Mouse (Mus musculus) embryonic facial prominence, embryonic 14.5 days (tissue): ENCODE data around the gene Gmds. TPM values are rescaled to one million over a fixed set of nuclear protein-coding genes. Genes with fewer than 3 reads are reported as not detected.

Source experiments
- ATAC-seq: fragments of 200-750 bp; cut with Nextera tagmentation; 2 replicates; pipeline ENCODE4 v1.8.0; 2017; ENCODE audit warnings: low read depth, moderate number of reproducible peaks, moderate TSS enrichment
- DNase-seq: peaks from one replicate; pipeline ENCODE4 v3.0.0-alpha.2; 2015; ENCODE audit warnings: low spot score
- H3K27ac ChIP-seq: fragments of 300-500 bp; sonication (generic); replicated peaks from 2 replicates; pipeline ENCODE4 v1.5.1; 2014; ENCODE audit warnings: low read depth, mild to moderate bottlenecking, low read length, moderate library complexity
- H3K27me3 ChIP-seq: fragments of 300-500 bp; sonication (generic); replicated peaks from 2 replicates; pipeline ENCODE4 v1.6.1; 2014; ENCODE audit warnings: low read length; ENCODE audit not compliant: control insufficient read depth, insufficient read depth
- H3K36me3 ChIP-seq: fragments of 300-500 bp; sonication (generic); 2 replicates; pipeline ENCODE4 v1.6.1; 2014; ENCODE audit warnings: low read length, mixed read lengths; ENCODE audit not compliant: control insufficient read depth, insufficient read depth
- H3K4me1 ChIP-seq: fragments of 300-500 bp; sonication (generic); 2 replicates; pipeline ENCODE4 v1.6.1; 2014; ENCODE audit warnings: antibody characterized with exemption, low read length; ENCODE audit not compliant: control insufficient read depth, insufficient read depth
- H3K4me2 ChIP-seq: fragments of 300-500 bp; sonication (generic); 2 replicates; pipeline ENCODE4 v1.6.1; 2014; ENCODE audit warnings: low read depth, mild to moderate bottlenecking, low read length, moderate library complexity, mixed read lengths
- H3K4me3 ChIP-seq: fragments of 300-500 bp; sonication (generic); 2 replicates; pipeline ENCODE4 v1.5.1; 2014; ENCODE audit warnings: low read depth, mild to moderate bottlenecking, low read length
- H3K9ac ChIP-seq: fragments of 300-500 bp; sonication (generic); 2 replicates; pipeline ENCODE4 v1.6.1; 2014; ENCODE audit warnings: low read depth, mild to moderate bottlenecking, low read length, moderate library complexity, mixed read lengths
- H3K9me3 ChIP-seq: fragments of 300-500 bp; sonication (generic); 2 replicates; pipeline ENCODE4 v1.6.1; 2016; ENCODE audit warnings: low read length; ENCODE audit not compliant: control insufficient read depth
- WGBS: fragments of 180-500 bp; shearing (Covaris S2); extraction: QIAGEN DNeasy Blood & Tissue Kit; methylation state at CpG from one replicate; pipeline ENCODE4 v1.1.7; 2014; 5-methylcytosine and 5-hydroxymethylcytosine counted together
- polyA plus RNA-seq: library from polyadenylated mRNA; unstranded; fragments of >200 nt; fragmentation: Nextera tagmentation; extraction: Ambion mirVana; gene quantifications from 2 replicates; pipeline ENCODE4 v1.2.1, GENCODE M21; 2014

Gene Gmds
- polyA plus RNA-seq, 1 experiment from 2014 or later, result 39.4 TPM

- Histone ChIP-seq H3K4me2 (no peak overlapping the region), H3K4me1 (peaks cover 6% of the 10 kb centered on the region; the same call in 1 of the 2 replicates), H3K36me3 (no peaks in the 10 kb centered on the region), H3K9me3 (no peaks in the 10 kb centered on the region), H3K4me3 (no peak overlapping the region), H3K27me3 (no peaks in the 10 kb centered on the region), H3K27ac (no peak overlapping the region; the same call in 1 of the 2 replicates), H3K9ac (no peak overlapping the region)
- WGBS, result 44% methylated on average over 3 of the region's 3 CpGs
- no peak for DNase-seq
- no peak for ATAC-seq
Observed at GRCm38 (mm10) chr13:31974751-31975479, 363.6 kb downstream of the Gmds start.

DNA sequence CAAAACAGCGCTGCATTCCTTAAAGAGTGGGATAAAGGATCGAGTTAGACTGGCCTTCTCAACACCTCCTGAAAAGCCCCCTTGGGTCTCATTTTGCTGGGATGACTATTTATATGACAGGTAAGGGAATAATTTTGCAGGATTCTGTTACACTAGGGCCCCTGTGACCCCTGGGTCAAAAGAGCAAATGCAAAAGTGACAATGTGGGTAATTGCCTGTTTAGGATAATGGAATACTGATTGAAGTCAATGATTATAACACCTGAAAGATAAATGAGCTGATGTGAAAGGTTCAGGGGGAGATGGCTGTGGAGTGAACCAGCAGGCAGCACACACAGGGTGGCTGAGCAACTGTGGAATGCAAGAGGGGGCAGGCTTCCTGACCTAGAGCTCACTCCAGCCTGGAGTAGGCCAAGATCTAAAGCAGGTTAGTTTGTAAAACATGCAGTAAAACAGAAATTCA, 367.5 kb downstream of the Gmds start:
- Histone ChIP-seq H3K4me2 (no peak overlapping the region), H3K36me3 (no peaks in the 10 kb centered on the region), H3K27ac (no peak overlapping the region), H3K9me3 (no peaks in the 10 kb centered on the region), H3K27me3 (no peaks in the 10 kb centered on the region), H3K9ac (no peak overlapping the region), H3K4me1 (peaks cover 10% of the 10 kb centered on the region), H3K4me3 (no peak overlapping the region)
- WGBS, result 33% methylated on average over 2 of the region's 2 CpGs
- DNase-seq (no peak), ATAC-seq (no peak)

- H3K27ac ChIP-seq, result no peak overlapping the region
- H3K9ac ChIP-seq, result no peak overlapping the region
- H3K36me3 ChIP-seq, result no peaks in the 10 kb centered on the region
- no peak overlapping the region for H3K4me3 ChIP-seq
- ATAC-seq (no peak), DNase-seq (no peak)
- no peak overlapping the region for H3K4me2 ChIP-seq
- peaks cover 10% of the 10 kb centered on the region for H3K4me1 ChIP-seq
- WGBS, result 80% methylated on average over 2 of the region's 2 CpGs
- H3K9me3 ChIP-seq, result no peaks in the 10 kb centered on the region
- no peaks in the 10 kb centered on the region for H3K27me3 ChIP-seq
Observed at GRCm38 (mm10) chr13:31968272-31968671, 370.3 kb downstream of the Gmds start.

GRCm38 (mm10) chr13:31966931-31967532, 371.5 kb downstream of the Gmds start:
- no peak overlapping the region for H3K4me3 ChIP-seq
- peak overlapping the region; percentile 48; the same call in 1 of the 2 replicates for H3K27ac ChIP-seq
- DNase-seq, result peak; percentile 42
- no peak overlapping the region for H3K9ac ChIP-seq
- no peaks in the 10 kb centered on the region for H3K9me3 ChIP-seq
- no peaks in the 10 kb centered on the region for H3K27me3 ChIP-seq
- H3K36me3 ChIP-seq, result no peaks in the 10 kb centered on the region
- WGBS, result 28% methylated on average over 3 of the region's 3 CpGs
- H3K4me2 ChIP-seq, result no peak overlapping the region
- 0 out of 2 replicates have a peak, but pooled peaks have one; percentile 53 for ATAC-seq
- H3K4me1 ChIP-seq, result peaks cover 10% of the 10 kb centered on the region

- no peaks in the 10 kb centered on the region for H3K36me3 ChIP-seq
- no peak overlapping the region for H3K9ac ChIP-seq
- H3K4me2 ChIP-seq, result no peak overlapping the region
- no peak overlapping the region for H3K4me3 ChIP-seq
- WGBS, result 8% methylated on average over 3 of the region's 3 CpGs
- H3K4me1 ChIP-seq, result peaks cover 10% of the 10 kb centered on the region; the same call in 1 of the 2 replicates
- H3K27ac ChIP-seq, result no peak overlapping the region; the same call in 1 of the 2 replicates
- ATAC-seq (no peak), DNase-seq (peak; percentile 46)
- H3K9me3 ChIP-seq, result no peaks in the 10 kb centered on the region
- H3K27me3 ChIP-seq, result no peaks in the 10 kb centered on the region
Observed at GRCm38 (mm10) chr13:31960514-31960913, 378.0 kb downstream of the Gmds start.

DNA sequence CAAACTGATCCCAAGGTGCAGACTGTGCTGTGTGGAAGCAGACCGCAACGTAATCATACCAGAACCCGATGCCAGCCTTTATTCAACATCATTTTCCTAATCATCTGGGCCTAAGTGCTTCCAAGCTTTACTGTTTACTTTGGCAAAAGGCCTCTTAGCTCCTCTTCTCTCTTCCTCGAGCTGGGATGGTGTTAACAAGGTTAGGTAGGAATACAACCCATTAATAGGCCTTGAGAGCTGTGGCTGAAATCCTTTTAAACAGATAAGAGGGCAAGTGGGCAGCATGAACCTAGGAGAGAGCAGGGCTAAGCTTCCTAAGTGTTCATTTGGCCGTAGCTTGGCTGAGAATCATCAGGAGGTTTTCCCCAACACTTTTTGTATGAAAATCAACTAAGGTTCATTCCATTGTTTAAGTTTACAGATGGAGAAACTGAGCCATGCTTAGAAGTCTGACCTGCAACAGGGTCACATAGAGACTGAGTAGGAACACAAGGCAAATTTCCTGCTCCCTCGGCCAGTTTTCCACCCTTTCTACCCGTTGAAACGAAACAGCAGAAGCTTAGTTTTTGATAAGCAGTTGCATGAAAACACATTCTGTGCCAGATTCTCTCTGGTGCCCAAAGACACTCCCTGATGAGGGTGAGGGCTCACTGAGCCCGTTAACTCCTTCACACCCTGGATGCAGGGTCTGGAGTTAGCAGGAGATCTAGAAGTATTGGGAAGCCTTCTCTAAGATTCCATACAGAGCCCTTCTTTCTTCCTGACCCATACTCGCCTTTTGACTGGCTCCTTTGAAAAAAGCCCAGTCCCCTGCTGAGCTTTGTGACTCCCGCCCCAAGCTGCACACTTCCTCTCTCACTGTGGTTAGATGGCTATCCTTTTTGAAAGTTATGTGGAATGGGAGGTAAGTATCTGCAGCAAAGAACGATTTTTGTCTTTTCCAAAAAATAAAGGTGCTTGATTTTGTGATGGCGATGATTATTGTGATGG, 379.9 kb downstream of the Gmds start:
- Histone ChIP-seq H3K36me3 (no peaks in the 10 kb centered on the region), H3K9me3 (no peaks in the 10 kb centered on the region), H3K27ac (no peak overlapping the region), H3K4me1 (peaks cover 10% of the 10 kb centered on the region; the same call in 1 of the 2 replicates), H3K4me3 (no peak overlapping the region), H3K4me2 (no peak overlapping the region), H3K27me3 (no peaks in the 10 kb centered on the region), H3K9ac (no peak overlapping the region)
- DNase-seq, result no peak
- WGBS, result 40% methylated on average over 13 of the region's 13 CpGs
- no peak for ATAC-seq

DNA sequence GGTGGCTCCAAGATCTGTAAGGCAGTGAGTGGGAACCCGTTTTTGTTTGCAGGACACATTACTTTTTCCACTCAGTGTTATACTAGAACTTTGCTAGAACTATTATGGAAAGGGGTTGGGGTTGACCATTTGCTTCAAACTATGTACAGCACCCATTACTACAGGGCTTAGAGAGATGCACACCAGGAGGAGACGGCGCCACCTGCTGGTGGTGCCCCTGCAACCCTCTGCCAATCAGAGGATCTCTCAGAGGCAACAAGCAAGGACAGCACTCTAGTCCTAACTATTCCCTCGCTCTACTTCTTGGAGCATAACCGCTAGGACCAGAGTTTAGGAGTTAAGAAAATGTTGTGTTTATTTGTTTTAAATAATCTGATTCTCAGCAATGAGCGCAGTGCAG, 382.0 kb downstream of the Gmds start:
- H3K27me3 ChIP-seq, result no peaks in the 10 kb centered on the region
- H3K4me2 ChIP-seq, result no peak overlapping the region
- H3K9me3 ChIP-seq, result no peaks in the 10 kb centered on the region
- no peak overlapping the region for H3K27ac ChIP-seq
- ATAC-seq (no peak), DNase-seq (no peak)
- no peak overlapping the region for H3K9ac ChIP-seq
- H3K36me3 ChIP-seq, result no peaks in the 10 kb centered on the region
- no peak overlapping the region for H3K4me3 ChIP-seq
- peaks cover 10% of the 10 kb centered on the region; the same call in 1 of the 2 replicates for H3K4me1 ChIP-seq
- WGBS, result 73% methylated on average over 6 of the region's 6 CpGs

GRCm38 (mm10) chr13:31956112-31956511, 382.4 kb downstream of the Gmds start:
- DNase-seq (no peak), ATAC-seq (no peak)
- no peak overlapping the region for H3K4me3 ChIP-seq
- H3K4me1 ChIP-seq, result peaks cover 10% of the 10 kb centered on the region; the same call in 1 of the 2 replicates
- H3K36me3 ChIP-seq, result no peaks in the 10 kb centered on the region
- H3K9me3 ChIP-seq, result no peaks in the 10 kb centered on the region
- 66% methylated on average over 4 of the region's 4 CpGs for WGBS
- no peak overlapping the region for H3K4me2 ChIP-seq
- no peak overlapping the region for H3K27ac ChIP-seq
- H3K9ac ChIP-seq, result no peak overlapping the region
- no peaks in the 10 kb centered on the region for H3K27me3 ChIP-seq
